Mouse (Mus musculus) ES-E14 (cell line): ENCODE results near the gene Tenm2. TPM values are rescaled to one million over a fixed set of nuclear protein-coding genes. Genes with fewer than 3 reads are reported as not detected.

ENCODE experiments used
- DNase-seq: peaks from one replicate; pipeline ENCODE4 v3.0.0-alpha.2; 2013; ENCODE audit warnings: low read depth, low spot score
- H3K27ac ChIP-seq: 2 replicates; pipeline ENCODE4 v1.5.1; 2012; ENCODE audit warnings: low read depth, mild to moderate bottlenecking, low read length, moderate library complexity, mixed read lengths; ENCODE audit not compliant: poor library complexity, insufficient read depth, severe bottlenecking
- H3K36me3 ChIP-seq: 2 replicates; pipeline ENCODE4 v1.6.1; 2012; ENCODE audit warnings: mild to moderate bottlenecking, low read length, moderate library complexity, mixed read lengths; ENCODE audit not compliant: control insufficient read depth, poor library complexity, insufficient read depth, severe bottlenecking
- H3K4me1 ChIP-seq, 2 experiments: fragments of 150-350 bp in 1 of 2; sonication (generic) in 1 of 2; 2 replicates each; pipeline ENCODE4 v1.6.1; 2012; ENCODE audit warnings: low read length in 2 of 2, mild to moderate bottlenecking in 1 of 2, mixed read lengths in 1 of 2; ENCODE audit not compliant: control insufficient read depth in 2 of 2, insufficient read depth in 2 of 2, poor library complexity in 1 of 2
- H3K4me3 ChIP-seq, 2 experiments: fragments of 150-350 bp in 1 of 2; sonication (generic) in 1 of 2; 2 replicates each; pipeline ENCODE4 v1.5.1; 2012; ENCODE audit warnings: low read length in 2 of 2, low read depth in 1 of 2, mild to moderate bottlenecking in 1 of 2, mixed read lengths in 1 of 2; ENCODE audit not compliant: insufficient read depth in 1 of 2, poor library complexity in 1 of 2, severe bottlenecking in 1 of 2
- H3K9ac ChIP-seq: 2 replicates; pipeline ENCODE4 v1.6.1; 2012; ENCODE audit warnings: low read depth, mild to moderate bottlenecking, low read length, mixed read lengths; ENCODE audit not compliant: poor library complexity, insufficient read depth, severe bottlenecking
- H3K9me3 ChIP-seq: fragments of 150-350 bp; sonication (generic); 2 replicates; pipeline ENCODE4 v1.6.1; 2012; ENCODE audit warnings: low read depth, mild to moderate bottlenecking, low read length; ENCODE audit not compliant: control insufficient read depth, insufficient read depth
- CHD2 ChIP-seq: IDR thresholded peaks from 2 replicates; pipeline ENCODE4 v1.6.1; 2014; ENCODE audit warnings: mild to moderate bottlenecking, low read depth, low read length, inconsistent platforms
- HCFC1 ChIP-seq: IDR thresholded peaks from 2 replicates; pipeline ENCODE4 v1.6.1; 2012; ENCODE audit warnings: low read length, inconsistent platforms, borderline replicate concordance; ENCODE audit not compliant: insufficient read depth
- MAFK ChIP-seq: IDR thresholded peaks from 2 replicates; pipeline ENCODE4 v1.6.1; 2014; ENCODE audit warnings: mild to moderate bottlenecking, low read depth, low read length, inconsistent platforms; ENCODE audit not compliant: insufficient read depth
- ZC3H11A ChIP-seq: IDR thresholded peaks from 2 replicates; pipeline ENCODE4 v1.6.1; 2012; ENCODE audit warnings: low read depth, mild to moderate bottlenecking, inconsistent platforms, low read length, borderline replicate concordance
- ZNF384 ChIP-seq: IDR thresholded peaks from 2 replicates; pipeline ENCODE4 v1.6.1; 2012; ENCODE audit warnings: low read depth, low read length, inconsistent platforms
- in situ Hi-C, 2 experiments: fragments of 600-800 bp; cut with MboI; formaldehyde crosslinking; loops; one replicate each; pipeline ENCODE4 v1.15.1; 2025; ENCODE audit warnings: low sequenced_read_pairs in 2 of 2, inconsistent platforms in 1 of 2; ENCODE audit not compliant: unreplicated experiment in 2 of 2
- total RNA-seq: library from RNA; depleted of rRNA; stranded (reverse); fragments of 300-350 nt; gene quantifications from 2 replicates; pipeline ENCODE4 v1.2.3, GENCODE M21; 2012

Gene Tenm2
- total RNA-seq, 1 experiment = 0.04 TPM

DNA sequence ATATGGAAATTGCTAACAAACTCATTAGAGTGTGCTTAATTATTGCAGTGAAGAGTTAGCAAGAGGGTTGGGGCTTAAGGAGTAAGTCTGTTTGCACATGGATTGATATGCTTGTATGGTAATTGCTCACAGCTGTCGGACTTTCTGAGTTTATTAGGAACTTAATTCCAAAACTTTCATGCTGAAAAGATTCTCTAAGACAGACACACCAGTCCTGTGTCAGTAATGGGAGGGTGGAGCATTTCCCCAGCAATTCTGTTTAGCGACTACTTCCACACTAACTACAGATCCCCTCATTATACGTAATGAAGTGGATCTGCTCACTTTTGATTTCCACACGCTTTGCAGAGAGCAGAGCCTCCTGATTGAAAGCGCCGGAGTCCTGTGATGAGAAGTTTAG lies 622.0 kb downstream of the Tenm2 start:
- in situ Hi-C loops = no loop called here
- DNase-seq = no peak
- no peak overlapping the region for H3K9ac ChIP-seq
- no peak overlapping the region for H3K27ac ChIP-seq
- TF ChIP-seq MAFK (no peak), ZNF384 (no peak), HCFC1 (no peak), CHD2 (no peak), ZC3H11A (no peak)
- H3K36me3 ChIP-seq = no peaks in the 10 kb centered on the region
- H3K4me1 ChIP-seq = no peaks in the 10 kb centered on the region
- no peaks in the 10 kb centered on the region for H3K9me3 ChIP-seq
- no peak overlapping the region for H3K4me3 ChIP-seq

DNA sequence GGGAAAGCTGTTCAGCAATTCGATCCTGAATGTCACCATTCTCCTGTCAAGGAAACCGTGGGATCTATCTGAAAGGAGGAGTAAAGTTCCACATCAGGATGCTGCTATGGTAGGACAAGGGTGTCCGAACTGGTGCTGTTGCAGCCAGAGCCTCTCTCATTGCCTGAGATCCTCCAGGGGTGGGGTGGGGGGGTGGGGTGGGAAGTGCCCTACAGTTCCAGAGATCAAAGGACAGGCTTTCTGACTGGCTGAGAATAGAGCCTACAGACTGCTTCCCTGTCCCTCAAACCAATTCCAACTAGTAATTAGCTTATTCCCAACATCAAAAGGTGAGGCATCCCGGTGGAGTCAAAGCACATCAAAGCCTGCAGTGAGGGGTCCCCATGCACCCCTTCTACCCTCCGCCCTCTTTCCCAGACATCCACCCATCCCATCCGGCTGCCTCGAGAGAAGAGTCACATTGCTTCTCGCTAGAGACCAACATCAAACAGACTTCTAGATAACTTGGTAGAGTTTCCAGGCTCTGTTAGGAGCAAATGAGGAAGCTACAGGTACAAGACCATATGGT lies 630.9 kb downstream of the Tenm2 start:
- Histone ChIP-seq H3K36me3 (no peaks in the 10 kb centered on the region), H3K9me3 (no peaks in the 10 kb centered on the region), H3K27ac (no peak overlapping the region), H3K9ac (no peak overlapping the region), H3K4me1 (no peaks in the 10 kb centered on the region), H3K4me3 (no peak overlapping the region)
- no peak for DNase-seq
- in situ Hi-C loops = no loop called here
- no peak for TF ChIP-seq ZNF384
- TF ChIP-seq MAFK = no peak
- TF ChIP-seq HCFC1 = no peak
- no peak for TF ChIP-seq CHD2
- no peak for TF ChIP-seq ZC3H11A

DNA sequence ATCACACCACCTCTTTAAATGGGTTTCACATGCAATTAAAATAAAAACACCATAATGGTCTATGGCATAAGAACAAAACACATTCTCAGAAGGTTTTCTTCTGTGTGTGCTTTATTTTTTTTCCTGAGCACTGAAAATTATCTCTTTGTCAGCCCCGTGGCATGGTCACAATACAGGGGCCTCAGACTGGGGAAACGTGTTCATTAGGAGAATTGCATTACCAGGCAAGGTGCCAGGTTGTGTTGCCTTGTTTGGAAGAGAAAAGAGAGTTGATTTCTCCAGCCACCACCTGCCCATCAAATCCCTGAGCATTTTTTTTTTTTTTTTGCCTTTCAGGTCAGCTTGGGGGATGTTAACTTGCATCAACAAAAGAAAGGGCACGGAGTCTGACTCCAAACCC lies 631.5 kb downstream of the Tenm2 start:
- TF ChIP-seq ZNF384 (no peak), HCFC1 (no peak), MAFK (no peak), CHD2 (no peak), ZC3H11A (no peak)
- Histone ChIP-seq H3K9me3 (no peaks in the 10 kb centered on the region), H3K4me3 (no peak overlapping the region), H3K4me1 (no peaks in the 10 kb centered on the region), H3K27ac (no peak overlapping the region), H3K36me3 (no peaks in the 10 kb centered on the region), H3K9ac (no peak overlapping the region)
- no peak for DNase-seq
- in situ Hi-C loops = no loop called here

DNA sequence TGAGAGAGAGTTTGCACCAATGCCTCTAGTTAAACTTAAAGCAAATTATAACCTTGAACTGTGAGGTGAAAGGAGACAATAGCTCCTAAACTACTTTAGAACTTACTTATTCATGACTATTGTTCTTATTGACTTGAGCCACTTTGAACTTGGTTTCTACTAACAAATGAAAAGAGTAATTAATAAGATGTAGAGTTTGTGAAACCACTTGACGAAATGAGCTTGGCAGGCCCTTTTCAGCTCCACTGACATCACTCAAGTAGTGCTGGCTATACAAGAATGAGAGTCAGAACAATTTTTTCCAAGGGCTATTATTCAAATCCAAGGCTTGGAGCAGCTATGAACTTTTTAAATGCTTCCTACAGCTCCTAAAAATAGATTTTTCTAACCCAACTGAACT lies 643.3 kb downstream of the Tenm2 start:
- in situ Hi-C loops = no loop called here
- no peaks in the 10 kb centered on the region for H3K9me3 ChIP-seq
- H3K27ac ChIP-seq = no peak overlapping the region
- H3K4me3 ChIP-seq = no peak overlapping the region
- DNase-seq = no peak
- no peaks in the 10 kb centered on the region for H3K4me1 ChIP-seq
- no peak overlapping the region for H3K9ac ChIP-seq
- no peak for TF ChIP-seq MAFK
- TF ChIP-seq HCFC1 = no peak
- no peak for TF ChIP-seq CHD2
- TF ChIP-seq ZNF384 = no peak
- no peak for TF ChIP-seq ZC3H11A
- H3K36me3 ChIP-seq = no peaks in the 10 kb centered on the region

DNA sequence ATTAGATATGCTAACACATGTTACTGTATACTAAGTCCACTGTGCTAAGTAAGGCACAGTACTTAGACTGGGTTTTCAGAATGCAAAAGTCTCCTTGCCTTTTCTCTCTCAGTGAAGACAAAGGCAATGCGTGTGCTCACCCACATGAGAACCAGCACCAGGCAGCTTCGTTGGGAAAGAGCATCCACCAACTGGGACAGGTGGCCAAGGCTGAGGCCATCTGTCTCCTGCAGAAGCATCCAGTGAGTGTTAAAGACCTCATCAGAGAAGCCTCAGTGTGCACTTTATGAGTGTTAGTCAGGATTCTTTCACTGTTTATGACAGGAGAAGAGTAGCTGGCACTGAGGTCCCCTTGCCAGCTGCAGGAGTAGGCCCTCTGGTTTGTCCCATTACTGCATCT lies 669.6 kb downstream of the Tenm2 start:
- Histone ChIP-seq H3K9ac (no peak overlapping the region), H3K27ac (no peak overlapping the region), H3K36me3 (no peaks in the 10 kb centered on the region), H3K4me1 (no peaks in the 10 kb centered on the region), H3K9me3 (no peaks in the 10 kb centered on the region), H3K4me3 (no peak overlapping the region)
- in situ Hi-C loops = no loop called here
- TF ChIP-seq ZC3H11A (no peak), MAFK (no peak), CHD2 (no peak), HCFC1 (no peak), ZNF384 (no peak)
- no peak for DNase-seq
